Mouse (Mus musculus): ENCODE data around the gene Zfp263. TPM values are rescaled to one million over a fixed set of nuclear protein-coding genes. Genes with fewer than 3 reads are reported as not detected.

Zfp263 gene
- 1 to 10 TPM; 8.2 to 8.5 TPM for total RNA-seq (2021)

- intact Hi-C loops (cut with DNase I), result loop anchor here (2.0 to 5.0 kb wide), 2 partner anchors 104 to 167 kb away; partner anchors contain the start of gene Zfp174
Observed at GRCm38 (mm10) chr16:3743503-3744185, at the start of gene Zfp263. TSS of gene Zfp263 (plus strand) at chr16:3744093.

GRCm38 (mm10) chr16:3699281-3699680, 44.6 kb upstream of the Zfp263 start:
- intact Hi-C loops (cut with DNase I), result no loop called here
- DNase-seq, result no peak

More at GRCm38 (mm10) chr16:3743503-3744185, at the start of gene Zfp263:
- DNase-seq, result peak; percentile 82 to 92

GRCm38 (mm10) chr16:3700893-3701292, 43.0 kb upstream of the Zfp263 start:
- DNase-seq, result no peak
- intact Hi-C loops (cut with DNase I), result no loop called here

DNA sequence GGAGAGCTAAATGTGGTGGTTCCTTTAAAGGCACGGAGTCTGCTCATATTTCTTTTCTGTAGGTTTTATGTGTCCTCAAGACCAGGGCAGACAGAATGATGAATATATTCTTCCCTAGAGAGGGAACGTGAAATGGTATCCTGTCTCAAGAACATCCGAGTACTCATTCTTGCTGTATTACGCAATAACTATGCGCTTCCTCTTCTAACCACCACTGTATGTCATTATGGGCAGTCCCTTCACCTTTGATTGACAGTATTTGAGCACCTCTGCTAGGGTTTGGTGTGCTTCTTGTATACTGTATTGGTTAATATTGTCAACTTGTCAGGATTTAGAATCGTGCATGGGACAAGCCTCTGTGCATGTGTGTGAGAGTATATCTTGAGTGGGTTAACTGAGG, 37.2 kb upstream of the Zfp263 start:
- no peak for DNase-seq
- intact Hi-C loops (cut with DNase I), result no loop called here

DNA sequence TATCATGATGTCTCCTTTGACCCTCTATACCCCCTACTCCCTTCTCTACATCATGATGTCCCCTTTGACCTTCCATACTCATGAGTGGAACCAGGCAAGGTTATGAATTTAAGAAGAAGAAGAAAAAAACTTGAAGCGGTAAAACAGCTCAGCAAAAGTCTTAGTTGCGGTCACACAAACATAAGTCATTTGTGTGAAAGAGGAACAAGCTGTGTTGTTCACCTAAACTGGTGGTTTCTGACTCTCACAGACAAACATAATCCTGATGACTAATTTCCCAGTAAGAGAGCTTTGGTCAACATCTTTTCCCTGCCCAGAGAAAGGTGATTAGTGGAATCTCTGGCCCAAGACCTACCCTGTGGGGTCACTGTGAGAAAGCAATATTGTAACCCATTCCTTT, 29.2 kb upstream of the Zfp263 start:
- no peak for DNase-seq
- intact Hi-C loops (cut with DNase I), result no loop called here

DNA sequence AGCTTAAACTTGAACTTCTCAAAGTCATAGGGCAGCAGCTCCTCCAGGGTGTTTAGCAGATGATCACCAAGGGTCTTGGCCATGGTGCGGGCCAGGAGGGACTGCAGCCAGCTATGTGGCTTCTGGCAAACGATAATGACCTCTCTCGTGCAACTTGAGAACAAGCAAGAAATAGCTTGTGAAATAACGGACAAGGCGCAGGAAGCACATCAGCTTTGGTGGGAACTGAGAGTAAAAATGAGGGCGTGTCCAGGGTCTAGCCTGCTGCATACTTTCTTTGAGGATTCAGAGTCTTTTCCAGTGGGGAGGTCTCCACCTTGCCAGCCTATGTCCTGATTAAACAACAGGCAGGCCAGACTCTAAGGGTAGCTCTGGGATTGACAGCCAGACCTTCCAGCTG, 25.9 kb upstream of the Zfp263 start, which contains the start of gene Mefv:
Gene Mefv (minus strand): TSS at position 118 of the 400 bp plus-strand sequence.
- intact Hi-C loops (cut with DNase I), result no loop called here
- no peak for DNase-seq

- intact Hi-C loops (cut with DNase I), result no loop called here
- DNase-seq, result no peak
Observed at GRCm38 (mm10) chr16:3723231-3723630, 20.7 kb upstream of the Zfp263 start.

DNA sequence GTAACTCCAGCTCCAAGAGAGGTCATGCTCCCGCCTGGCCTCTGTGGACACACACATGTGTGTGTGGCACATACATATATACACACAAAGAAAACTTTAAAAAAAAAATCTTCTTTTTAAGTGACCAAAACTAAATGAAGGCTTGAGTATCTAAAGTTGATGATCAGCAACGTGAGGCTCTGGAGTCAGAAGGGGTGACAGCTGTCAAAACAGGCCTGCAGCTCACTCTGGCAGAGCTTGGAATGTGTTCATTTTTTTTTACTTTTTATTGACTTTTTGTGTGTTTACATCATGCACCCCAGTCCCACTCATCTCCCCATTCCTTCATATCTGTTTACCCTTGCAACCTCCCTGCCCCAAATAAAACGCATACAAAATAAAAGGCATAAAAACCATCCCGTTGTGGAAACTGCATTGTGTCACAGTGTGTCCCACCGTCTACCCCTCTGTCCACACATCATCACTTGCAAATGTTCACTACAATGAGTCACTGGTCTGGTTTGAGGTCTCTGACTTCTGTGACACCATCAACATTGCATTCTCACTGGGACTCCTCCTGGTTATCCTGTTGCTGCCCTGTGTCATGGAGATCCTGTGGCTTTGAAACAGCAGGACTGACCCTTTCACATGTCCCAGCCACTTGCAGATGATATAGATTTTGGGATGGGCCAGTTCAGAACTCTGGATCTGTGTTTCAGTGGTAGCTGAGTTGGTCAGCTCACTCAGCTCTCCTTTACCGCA, 15.7 kb upstream of the Zfp263 start:
- intact Hi-C loops (cut with DNase I), result no loop called here
- DNase-seq, result no peak

DNA sequence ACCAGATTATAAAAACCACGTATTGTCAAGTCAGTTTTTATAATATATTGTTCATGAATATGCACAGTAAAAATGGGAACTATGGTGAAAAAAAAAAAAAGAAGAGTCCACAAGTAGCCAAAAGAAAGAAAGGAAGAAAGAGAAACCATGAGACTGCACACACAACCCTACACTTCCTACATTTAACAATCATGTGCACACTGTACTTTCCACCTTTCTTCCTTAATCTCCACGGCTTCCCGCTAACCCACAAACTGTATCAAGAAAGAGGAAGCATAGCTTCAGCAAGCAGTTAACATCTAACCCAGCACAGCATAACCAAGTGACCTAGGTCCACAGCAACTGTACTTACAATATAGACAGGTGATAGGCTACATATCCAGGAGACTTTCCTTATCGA, 11.3 kb upstream of the Zfp263 start:
- intact Hi-C loops (cut with DNase I), result no loop called here

DNA sequence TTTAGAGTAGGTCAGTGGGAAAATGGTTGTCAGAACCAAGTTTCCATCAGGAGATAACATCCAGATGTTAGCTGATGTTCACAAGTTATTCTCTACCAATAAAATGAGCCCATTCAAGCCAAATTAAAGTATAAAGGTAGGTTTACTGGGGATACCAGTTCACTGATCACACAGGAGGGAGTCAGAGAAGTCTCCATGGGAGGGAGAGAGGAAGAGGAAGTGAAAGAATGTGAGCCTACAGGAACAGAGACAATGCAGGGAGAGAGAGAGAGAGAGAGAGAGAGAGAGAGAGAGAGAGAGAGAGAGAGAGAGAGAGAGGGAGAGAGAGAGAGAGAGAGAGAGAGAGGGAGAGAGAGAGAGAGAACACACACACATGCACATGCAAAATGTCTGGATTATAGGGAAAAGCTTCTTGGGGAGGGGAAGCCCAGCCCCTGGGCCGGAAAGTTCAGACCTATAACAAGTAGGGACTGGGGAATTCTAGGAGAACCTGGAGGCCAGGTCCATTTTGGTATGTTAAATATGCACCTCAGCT, 10.6 kb upstream of the Zfp263 start:
- intact Hi-C loops (cut with DNase I), result no loop called here

More for the DNA sequence above, 11.3 kb upstream of the Zfp263 start:
- no peak for DNase-seq

GRCm38 (mm10) chr16:3742466-3742865, 1.4 kb upstream of the Zfp263 start:
- DNase-seq, result no peak
- intact Hi-C loops (cut with DNase I), result loop anchor here (5.0 kb wide), 1 partner anchor 105 kb away; the partner anchor contains the start of gene Zfp174

More for the DNA sequence above, 10.6 kb upstream of the Zfp263 start:
- no peak for DNase-seq

GRCm38 (mm10) chr16:3744186-3744700, 350 bp downstream of the Zfp263 start:
- intact Hi-C loops (cut with DNase I), result loop anchor here (2.0 to 5.0 kb wide), 2 partner anchors 103 to 167 kb away; partner anchors contain the start of gene Zfp174
- DNase-seq, result peak in 1 of 2 experiments; percentile 23

- intact Hi-C loops (cut with DNase I), result loop anchor here (2.0 to 5.0 kb wide), 2 partner anchors 165 to 257 kb away; partner anchors contain the start of gene Slx4
- DNase-seq, result no peak
Observed at GRCm38 (mm10) chr16:3745656-3746055, 1.8 kb downstream of the Zfp263 start.

DNA sequence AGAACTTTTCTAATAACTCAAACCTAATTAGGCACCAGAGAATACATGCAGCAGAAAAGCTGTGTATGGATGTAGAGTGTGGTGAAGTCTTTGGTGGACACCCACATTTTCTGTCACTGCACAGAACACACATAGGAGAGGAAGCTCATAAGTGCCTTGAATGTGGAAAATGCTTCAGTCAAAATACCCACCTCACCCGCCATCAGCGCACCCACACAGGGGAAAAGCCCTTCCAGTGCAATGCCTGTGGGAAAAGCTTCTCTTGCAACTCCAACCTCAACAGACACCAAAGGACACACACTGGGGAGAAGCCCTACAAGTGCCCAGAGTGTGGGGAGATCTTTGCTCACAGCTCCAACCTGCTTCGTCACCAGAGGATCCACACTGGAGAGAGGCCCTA, 5.1 kb downstream of the Zfp263 start:
- intact Hi-C loops (cut with DNase I), result loop anchor here (5.0 kb wide), 1 partner anchor 253 kb away; the partner anchor contains the start of gene Slx4
- no peak for DNase-seq

DNA sequence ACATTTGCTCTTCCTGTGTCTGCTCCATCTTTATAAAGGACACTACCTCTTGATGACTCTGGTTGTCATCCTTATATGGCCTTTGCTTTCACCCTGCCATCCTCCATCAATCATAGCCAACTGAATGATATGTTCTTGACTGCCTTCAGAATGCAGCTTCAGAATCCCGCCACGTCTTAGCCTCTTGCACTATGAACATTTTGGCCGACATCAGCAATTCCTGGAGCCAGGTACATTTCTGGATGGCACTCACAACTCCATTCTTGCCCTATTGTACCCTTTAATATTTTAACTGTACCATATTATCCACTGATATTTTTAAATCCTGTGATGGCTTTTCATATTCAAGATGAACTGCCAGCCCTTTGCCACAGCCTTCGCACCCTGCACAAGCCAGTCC, 27.7 kb downstream of the Zfp263 start:
- intact Hi-C loops (cut with DNase I), result no loop called here
- no peak for DNase-seq

DNA sequence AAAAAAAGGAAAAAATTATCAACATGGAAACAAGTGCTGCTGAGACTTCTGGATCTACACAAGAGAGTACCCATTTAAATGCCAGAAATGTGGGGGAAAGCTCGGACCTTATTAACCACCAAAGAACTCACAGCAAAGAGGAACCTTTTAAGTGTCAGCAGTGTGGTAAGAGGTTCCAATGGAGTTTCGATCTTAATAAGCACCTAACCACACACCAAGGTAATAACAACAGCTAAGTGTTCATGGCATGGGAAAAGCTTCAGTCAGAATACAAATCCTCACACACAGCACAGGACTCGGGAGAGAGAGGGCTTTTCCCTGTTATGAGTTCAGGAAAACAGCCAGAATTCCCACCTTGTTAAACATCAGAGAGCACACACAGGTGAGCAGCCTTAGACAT, 32.5 kb downstream of the Zfp263 start:
- intact Hi-C loops (cut with DNase I), result no loop called here
- no peak for DNase-seq

GRCm38 (mm10) chr16:3777986-3778385, 34.1 kb downstream of the Zfp263 start:
- intact Hi-C loops (cut with DNase I), result no loop called here
- DNase-seq, result no peak

- intact Hi-C loops (cut with DNase I), result no loop called here
- no peak for DNase-seq
Observed at GRCm38 (mm10) chr16:3781237-3781636, 37.3 kb downstream of the Zfp263 start.

DNA sequence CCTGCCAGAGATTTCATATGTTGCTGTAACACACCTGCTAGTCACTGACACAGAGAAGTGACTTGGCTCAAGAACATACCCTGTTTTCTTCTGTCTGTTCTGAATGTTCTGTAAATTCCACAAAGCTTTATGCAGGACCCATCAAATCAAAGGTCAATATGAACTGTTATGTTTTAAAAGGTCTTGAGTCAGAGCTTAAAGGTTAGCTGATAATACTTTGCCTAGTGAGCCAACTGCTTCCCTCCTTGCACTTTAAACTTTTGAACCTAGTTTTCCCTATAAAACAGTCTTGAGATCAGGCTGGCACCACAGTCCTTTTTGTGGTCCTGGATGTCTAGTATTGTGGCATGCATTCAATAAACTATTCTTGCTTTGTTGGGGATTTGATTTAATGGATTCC, 44.5 kb downstream of the Zfp263 start:
- intact Hi-C loops (cut with DNase I), result no loop called here
- DNase-seq, result no peak
